ENCODE assay signal across 20 mouse cellular contexts in genomic region chr12:90197994-90198393, GRCm38 (mm10).
A peak's percentile ranks its signal among the peaks of the same experiment; 100 is the strongest.
DNase-seq lines count a peak whose midpoint lies in the region; ATAC-seq and TF ChIP-seq lines count a peak whose summit lies in the region.
"Had no signal": no experiment of that assay in that cellular context is flagged by ENCODE, and none has a peak within 500 bp of the region (broad histone marks: within the 10 kb centered on the region; RNA-seq: fewer than 3 reads in every experiment).

No protein-coding gene starts in this region.

- H3K4me3 ChIP-seq in CH12.LX (replicated peaks in 1 of 3; ENCODE audit: low read depth in 2 of 3, low read length in 2 of 3, poor library complexity in 1 of 3), result no peak overlapping the region
- H3K4me3 ChIP-seq in ES-E14 (ENCODE audit: insufficient read depth in 1 of 2, low read depth in 1 of 2, low read length in 2 of 2, poor library complexity in 1 of 2, severe bottlenecking in 1 of 2), result no peak overlapping the region
- no peak overlapping the region for H3K4me3 ChIP-seq in hindbrain, postnatal 0 days (ENCODE audit: low read length)

- no peak for TF ChIP-seq EP300 in CH12.LX (IDR thresholded peaks at IDR 0.05; ENCODE audit: low read length)

- no peak for TF ChIP-seq POLR2A in CH12.LX (IDR thresholded peaks at IDR 0.05; ENCODE audit: low read depth, low read length)

- dilution Hi-C loops in CH12.LX (cut with MboI; ENCODE audit: extremely low pct_ligation_motif_present, extremely low pct_unique_long_range_greater_than_20kb, low sequenced_read_pairs), result no loop called here

- in situ Hi-C loops in CH12.LX (cut with MboI; ENCODE audit: low pct_ligation_motif_present, low pct_unique_long_range_greater_than_20kb, low sequenced_read_pairs), result no loop called here
- in situ Hi-C loops in ES-E14 (cut with MboI; ENCODE audit: low sequenced_read_pairs in 2 of 2, unreplicated experiment in 2 of 2), result no loop called here

- no peak for TF ChIP-seq RAD21 in CH12.LX (IDR thresholded peaks at IDR 0.05; ENCODE audit: low read depth, low read length)

- no peaks in the 10 kb centered on the region for H3K27me3 ChIP-seq in CH12.LX (replicated peaks)
- no peaks in the 10 kb centered on the region for H3K27me3 ChIP-seq in hindbrain, postnatal 0 days (ENCODE audit: insufficient read depth, low read length)
- H3K27me3 ChIP-seq: Patski had no signal

- WGBS in hindbrain, postnatal 0 days, result 89% methylated on average over 3 of the region's 3 CpGs

- H3K9me3 ChIP-seq in CH12.LX (replicated peaks; ENCODE audit: low read length) (no peaks in the 10 kb centered on the region), ES-E14 (ENCODE audit: control insufficient read depth, insufficient read depth, low read depth, low read length) (no peaks in the 10 kb centered on the region)
- no peaks in the 10 kb centered on the region for H3K9me3 ChIP-seq in hindbrain, postnatal 0 days (ENCODE audit: low read length)

- H3K27ac ChIP-seq in CH12.LX (ENCODE audit: insufficient read depth, low read depth) (no peak overlapping the region), ES-E14 (ENCODE audit: insufficient read depth, low read depth, low read length, poor library complexity, severe bottlenecking) (no peak overlapping the region)
- no peak overlapping the region for H3K27ac ChIP-seq in hindbrain, postnatal 0 days

- no peak for ATAC-seq in hindbrain, postnatal 0 days
- ATAC-seq: activated CD4-positive, CD25-positive, alpha-beta regulatory T cell, adult 4 months; CD4-positive, CD25-positive, alpha-beta regulatory T cell, adult 4 months; Patski had no signal

- H3K9ac ChIP-seq in CH12.LX (ENCODE audit: insufficient read depth, low read depth) (no peak overlapping the region), ES-E14 (ENCODE audit: insufficient read depth, low read depth, low read length, poor library complexity, severe bottlenecking) (no peak overlapping the region)
- H3K9ac ChIP-seq in hindbrain, postnatal 0 days (replicated peaks; ENCODE audit: low read length), result no peak overlapping the region

- DNase-seq in CH12.LX (ENCODE audit: extremely low read depth) (no peak), ES-E14 (ENCODE audit: low read depth, low spot score) (no peak)
- DNase-seq in hindbrain, postnatal 0 days (ENCODE audit: low spot score), result no peak
- DNase-seq in thymus, postnatal 36 days, result no peak
- DNase-seq: adrenal gland, adult 2 months; adrenal gland, adult 8-10 months; adrenal gland, postnatal 10 days; adrenal gland, postnatal 14 days; adrenal gland, postnatal 25 days; adrenal gland, postnatal 36 days; B cell, adult 2 months; cerebellum, adult 11 months; cerebellum, adult 11-12 months; cerebellum, adult 18-20 months; cerebellum, adult 2 months; cerebellum, adult 8-10 months had no signal

- H3K4me1 ChIP-seq in CH12.LX (ENCODE audit: control insufficient read depth in 1 of 2, insufficient read depth in 2 of 2), result no peaks in the 10 kb centered on the region
- H3K4me1 ChIP-seq in ES-E14 (ENCODE audit: control insufficient read depth in 2 of 2, insufficient read depth in 2 of 2, low read length in 2 of 2, poor library complexity in 1 of 2), result no peaks in the 10 kb centered on the region
- H3K4me1 ChIP-seq in hindbrain, postnatal 0 days (ENCODE audit: insufficient read depth, low read length), result no peaks in the 10 kb centered on the region

- no peak for TF ChIP-seq CTCF in CH12.LX (conservative IDR thresholded peaks at IDR 0.05 in 1 of 2, IDR thresholded peaks at IDR 0.05 in 1 of 2; ENCODE audit: low read depth in 2 of 2, low read length in 2 of 2)
- no peak for TF ChIP-seq CTCF in hindbrain, postnatal 0 days (IDR thresholded peaks at IDR 0.05; ENCODE audit: low read depth)

- H3K79me2 ChIP-seq in CH12.LX (replicated peaks; ENCODE audit: control insufficient read depth, extremely low read depth, insufficient read depth, poor library complexity, severe bottlenecking), result no peaks in the 10 kb centered on the region

- no peak overlapping the region for H3K4me2 ChIP-seq in CH12.LX (ENCODE audit: insufficient read depth, low read depth, poor library complexity, severe bottlenecking)
- no peak overlapping the region for H3K4me2 ChIP-seq in hindbrain, postnatal 0 days (ENCODE audit: low read depth, low read length)

- H3K36me3 ChIP-seq in CH12.LX (replicated peaks in 1 of 2; ENCODE audit: control insufficient read depth in 1 of 2, insufficient read depth in 1 of 2, low read length in 1 of 2) (no peaks in the 10 kb centered on the region), ES-E14 (ENCODE audit: control insufficient read depth, insufficient read depth, low read length, poor library complexity, severe bottlenecking) (no peaks in the 10 kb centered on the region)
- no peaks in the 10 kb centered on the region for H3K36me3 ChIP-seq in hindbrain, postnatal 0 days (ENCODE audit: insufficient read depth, low read length)
- H3K36me3 ChIP-seq: G1E had no signal

TF ChIP-seq in CH12.LX, 34 proteins besides CTCF, POLR2A, EP300 and RAD21:
- TF ChIP-seq IRF4 (IDR thresholded peaks at IDR 0.05; ENCODE audit: low read depth, low read length) (no peak), MAFK (IDR thresholded peaks at IDR 0.05; ENCODE audit: insufficient replicate concordance, low read length) (peak; percentile 79)

TF ChIP-seq in ES-E14, 5 proteins besides CTCF, POLR2A, EP300 and RAD21:
- TF ChIP-seq ZNF384 (IDR thresholded peaks at IDR 0.05; ENCODE audit: low read depth, low read length) (no peak), HCFC1 (IDR thresholded peaks at IDR 0.05; ENCODE audit: borderline replicate concordance, insufficient read depth, low read length) (no peak), CHD2 (IDR thresholded peaks at IDR 0.05; ENCODE audit: low read depth, low read length) (no peak), MAFK (IDR thresholded peaks at IDR 0.05; ENCODE audit: insufficient read depth, low read depth, low read length) (peak; percentile 83), ZC3H11A (IDR thresholded peaks at IDR 0.05; ENCODE audit: borderline replicate concordance, low read depth, low read length) (no peak)
